Mouse (Mus musculus) erythroblast, embryonic 14.5 days (primary cell): ENCODE measurements around the gene Tmem50a.

Experiments used
- GATA1 ChIP-seq: IDR thresholded peaks from 2 replicates; pipeline ENCODE4 v1.6.1; 2012; ENCODE audit warnings: low read length, inconsistent platforms, mixed read lengths
- TAL1 ChIP-seq: IDR thresholded peaks from 3 replicates; pipeline ENCODE4 v1.6.1; 2012; ENCODE audit warnings: low read length, inconsistent platforms, mixed read lengths

- TF ChIP-seq GATA1 (no peak), TAL1 (no peak)
Measured at GRCm38 (mm10) chr4:134955196-134955595, 40.4 kb upstream of the Tmem50a start.
